Mouse (Mus musculus) ES-E14 (cell line): Measurements from ENCODE around the gene Sgsh. TPM values are rescaled to one million over a fixed set of nuclear protein-coding genes. Genes with fewer than 3 reads are reported as not detected.

Experiments
- DNase-seq: peaks from one replicate; pipeline ENCODE4 v3.0.0-alpha.2; 2013; ENCODE audit warnings: low read depth, low spot score
- H3K27ac ChIP-seq: 2 replicates; pipeline ENCODE4 v1.5.1; 2012; ENCODE audit warnings: low read depth, mild to moderate bottlenecking, low read length, moderate library complexity, mixed read lengths; ENCODE audit not compliant: poor library complexity, insufficient read depth, severe bottlenecking
- H3K36me3 ChIP-seq: 2 replicates; pipeline ENCODE4 v1.6.1; 2012; ENCODE audit warnings: mild to moderate bottlenecking, low read length, moderate library complexity, mixed read lengths; ENCODE audit not compliant: control insufficient read depth, poor library complexity, insufficient read depth, severe bottlenecking
- H3K4me1 ChIP-seq, 2 experiments: fragments of 150-350 bp in 1 of 2; sonication (generic) in 1 of 2; 2 replicates each; pipeline ENCODE4 v1.6.1; 2012; ENCODE audit warnings: low read length in 2 of 2, mild to moderate bottlenecking in 1 of 2, mixed read lengths in 1 of 2; ENCODE audit not compliant: control insufficient read depth in 2 of 2, insufficient read depth in 2 of 2, poor library complexity in 1 of 2
- H3K4me3 ChIP-seq, 2 experiments: fragments of 150-350 bp in 1 of 2; sonication (generic) in 1 of 2; 2 replicates each; pipeline ENCODE4 v1.5.1; 2012; ENCODE audit warnings: low read length in 2 of 2, low read depth in 1 of 2, mild to moderate bottlenecking in 1 of 2, mixed read lengths in 1 of 2; ENCODE audit not compliant: insufficient read depth in 1 of 2, poor library complexity in 1 of 2, severe bottlenecking in 1 of 2
- H3K9ac ChIP-seq: 2 replicates; pipeline ENCODE4 v1.6.1; 2012; ENCODE audit warnings: low read depth, mild to moderate bottlenecking, low read length, mixed read lengths; ENCODE audit not compliant: poor library complexity, insufficient read depth, severe bottlenecking
- H3K9me3 ChIP-seq: fragments of 150-350 bp; sonication (generic); 2 replicates; pipeline ENCODE4 v1.6.1; 2012; ENCODE audit warnings: low read depth, mild to moderate bottlenecking, low read length; ENCODE audit not compliant: control insufficient read depth, insufficient read depth
- CHD2 ChIP-seq: IDR thresholded peaks from 2 replicates; pipeline ENCODE4 v1.6.1; 2014; ENCODE audit warnings: mild to moderate bottlenecking, low read depth, low read length, inconsistent platforms
- HCFC1 ChIP-seq: IDR thresholded peaks from 2 replicates; pipeline ENCODE4 v1.6.1; 2012; ENCODE audit warnings: low read length, inconsistent platforms, borderline replicate concordance; ENCODE audit not compliant: insufficient read depth
- MAFK ChIP-seq: IDR thresholded peaks from 2 replicates; pipeline ENCODE4 v1.6.1; 2014; ENCODE audit warnings: mild to moderate bottlenecking, low read depth, low read length, inconsistent platforms; ENCODE audit not compliant: insufficient read depth
- ZC3H11A ChIP-seq: IDR thresholded peaks from 2 replicates; pipeline ENCODE4 v1.6.1; 2012; ENCODE audit warnings: low read depth, mild to moderate bottlenecking, inconsistent platforms, low read length, borderline replicate concordance
- ZNF384 ChIP-seq: IDR thresholded peaks from 2 replicates; pipeline ENCODE4 v1.6.1; 2012; ENCODE audit warnings: low read depth, low read length, inconsistent platforms
- in situ Hi-C, 2 experiments: fragments of 600-800 bp; cut with MboI; formaldehyde crosslinking; loops; one replicate each; pipeline ENCODE4 v1.15.1; 2025; ENCODE audit warnings: low sequenced_read_pairs in 2 of 2, inconsistent platforms in 1 of 2; ENCODE audit not compliant: unreplicated experiment in 2 of 2
- total RNA-seq: library from RNA; depleted of rRNA; stranded (reverse); fragments of 300-350 nt; gene quantifications from 2 replicates; pipeline ENCODE4 v1.2.3, GENCODE M21; 2012; rRNA removed

The Sgsh gene
- 3.4 and 4.9 TPM in 2 replicates for total RNA-seq

GRCm38 (mm10) chr11:119355443-119356385, at the start of gene Sgsh, which contains the start of gene Slc26a11:
Gene Sgsh (minus strand): TSS chr11:119355536.
Gene Slc26a11 (plus strand): TSS chr11:119355557.
- TF ChIP-seq ZNF384 (no peak), HCFC1 (no peak), ZC3H11A (no peak), CHD2 (no peak), MAFK (no peak)
- no peak within 1 kb of the TSS for H3K27ac ChIP-seq
- peak within 1 kb of the TSS; percentile 77 for H3K9ac ChIP-seq
- H3K36me3 ChIP-seq: no peaks in the 10 kb centered on the region; the same call in 1 of the 2 replicates
- in situ Hi-C loops: no loop called here
- DNase-seq: peak; percentile 37
- H3K9me3 ChIP-seq: no peaks in the 10 kb centered on the region
- H3K4me1 ChIP-seq: peaks cover 0 to 4% of the 10 kb centered on the region in 2 experiments; a peak in 1 of 4 replicates
- peak within 1 kb of the TSS; percentile 80 to 90 for H3K4me3 ChIP-seq

DNA sequence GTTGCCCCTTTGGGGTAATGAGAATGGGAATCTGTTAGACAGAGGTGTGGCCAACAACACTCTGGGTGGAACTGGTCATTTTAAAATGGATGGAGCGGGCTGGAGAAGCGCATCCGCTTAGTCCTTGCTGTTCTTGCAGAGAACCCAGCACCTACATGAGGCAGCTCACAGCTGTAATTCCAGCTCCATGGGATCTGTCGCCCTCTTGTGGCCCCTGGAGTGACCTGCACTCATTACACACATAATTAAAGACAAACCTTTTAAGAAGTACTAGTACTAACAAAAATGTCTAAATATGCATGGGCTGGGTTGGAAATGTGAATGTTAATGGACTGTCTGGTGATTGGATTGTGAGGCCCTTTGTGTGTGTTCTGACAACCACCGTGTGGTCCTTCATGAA, 49.3 kb upstream of the Sgsh start:
- peaks cover 2 to 5% of the 10 kb centered on the region in 2 experiments; a peak in 2 of 4 replicates for H3K4me1 ChIP-seq
- peaks cover 2% of the 10 kb centered on the region; the same call in 1 of the 2 replicates for H3K36me3 ChIP-seq
- no peak overlapping the region for H3K4me3 ChIP-seq
- in situ Hi-C loops: no loop called here
- TF ChIP-seq ZNF384 (no peak), ZC3H11A (peak; percentile 96)
- no peak for DNase-seq
- H3K9ac ChIP-seq: no peak overlapping the region
- H3K27ac ChIP-seq: no peak overlapping the region
- H3K9me3 ChIP-seq: no peaks in the 10 kb centered on the region

- Histone ChIP-seq H3K4me3 (no peak overlapping the region), H3K27ac (0 out of 2 replicates have a peak overlapping the region, but pooled peaks have one; percentile 24), H3K36me3 (no peaks in the 10 kb centered on the region), H3K9me3 (no peaks in the 10 kb centered on the region), H3K9ac (no peak overlapping the region), H3K4me1 (peaks cover 2 to 5% of the 10 kb centered on the region in 2 experiments; a peak in 2 of 4 replicates)
- in situ Hi-C loops: no loop called here
- DNase-seq: no peak
- TF ChIP-seq ZC3H11A (no peak), ZNF384 (no peak), HCFC1 (no peak), CHD2 (no peak), MAFK (no peak)
Observed at GRCm38 (mm10) chr11:119402501-119403160, 47.3 kb upstream of the Sgsh start.

DNA sequence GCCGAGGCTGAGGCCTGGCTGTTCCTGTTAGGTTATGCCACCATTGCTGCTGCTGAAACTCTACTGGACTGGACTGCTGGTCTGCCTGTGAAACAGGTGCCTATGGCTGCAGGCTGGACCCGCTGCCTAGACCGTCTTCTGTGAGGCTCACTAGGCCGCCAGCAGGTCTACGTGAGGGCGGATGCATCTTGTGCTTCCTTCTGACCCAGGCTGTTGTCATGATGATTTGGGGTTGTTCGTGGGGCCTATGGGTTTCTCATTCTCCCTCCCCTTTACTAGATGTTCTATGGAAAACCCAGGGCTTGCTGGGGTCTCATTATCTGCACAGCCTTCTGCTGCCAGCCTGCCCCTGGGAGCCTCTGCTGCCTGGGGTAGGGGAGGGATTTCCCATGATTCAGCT, 41.1 kb upstream of the Sgsh start:
- no peak for TF ChIP-seq MAFK
- no peak for TF ChIP-seq CHD2
- no peak for TF ChIP-seq HCFC1
- no peak for TF ChIP-seq ZC3H11A
- no peak for TF ChIP-seq ZNF384
- H3K9ac ChIP-seq: no peak overlapping the region
- 0 out of 4 replicates have a peak overlapping the region, but pooled peaks of 1 of the 2 experiments have one; percentile 13 for H3K4me3 ChIP-seq
- H3K27ac ChIP-seq: no peak overlapping the region
- DNase-seq: no peak
- no peaks in the 10 kb centered on the region for H3K36me3 ChIP-seq
- in situ Hi-C loops: no loop called here
- no peaks in the 10 kb centered on the region for H3K9me3 ChIP-seq
- H3K4me1 ChIP-seq: peaks cover 15 to 34% of the 10 kb centered on the region in 2 experiments
